Mouse (Mus musculus): Measurements from ENCODE around the gene Ifitm7.

- TF ChIP-seq HCFC1 (IDR thresholded peaks at IDR 0.05; ENCODE audit: borderline replicate concordance, insufficient read depth, low read length): no peak
- no peak for TF ChIP-seq MAFK (IDR thresholded peaks at IDR 0.05; ENCODE audit: insufficient read depth, low read depth, low read length)
- no peak for TF ChIP-seq ZNF384 (IDR thresholded peaks at IDR 0.05; ENCODE audit: low read depth, low read length)
- no peak for TF ChIP-seq ZC3H11A (IDR thresholded peaks at IDR 0.05; ENCODE audit: borderline replicate concordance, low read depth, low read length)
Measured at GRCm38 (mm10) chr16:13994076-13994475, 7.4 kb upstream of the Ifitm7 start.

Data from ES-E14 (cell line).